Mouse (Mus musculus) myocyte (in vitro differentiated cells): ENCODE results near the gene Il34. TPM values are rescaled to one million over a fixed set of nuclear protein-coding genes. Genes with fewer than 3 reads are reported as not detected.

Experiments
- H3K27me3 ChIP-seq: one replicate; pipeline ENCODE4 v1.6.1; 2011; ENCODE audit not compliant: control insufficient read depth, insufficient read depth, insufficient read length
- H3K36me3 ChIP-seq: one replicate; pipeline ENCODE4 v1.6.1; 2011; ENCODE audit not compliant: control insufficient read depth, insufficient read depth
- H3K4me2 ChIP-seq: one replicate; pipeline ENCODE4 v1.6.1; 2011; ENCODE audit warnings: low read depth, control low read depth
- H3K4me3 ChIP-seq: one replicate; pipeline ENCODE4 v1.5.1; 2011; ENCODE audit warnings: mild to moderate bottlenecking, control low read depth, moderate library complexity
- H3K79me2 ChIP-seq: one replicate; pipeline ENCODE4 v1.6.1; 2011; ENCODE audit not compliant: control insufficient read depth, insufficient read depth
- H3ac ChIP-seq: one replicate; pipeline ENCODE4 v1.6.1; 2011; ENCODE audit not compliant: control insufficient read depth, insufficient read length
- CEBPB ChIP-seq: IDR thresholded peaks from 2 replicates; pipeline ENCODE4 v1.6.1; 2011; ENCODE audit warnings: mild to moderate bottlenecking, moderate library complexity; ENCODE audit not compliant: poor library complexity, insufficient read depth, severe bottlenecking
- E2F4 ChIP-seq: IDR thresholded peaks from one replicate; pipeline ENCODE4 v1.6.1; 2011; ENCODE audit warnings: mild to moderate bottlenecking, control low read depth, moderate library complexity; ENCODE audit not compliant: insufficient read depth
- MAX ChIP-seq: IDR thresholded peaks from one replicate; pipeline ENCODE4 v1.6.1; 2011; ENCODE audit warnings: low read depth, mild to moderate bottlenecking, control low read depth
- MYOD1 ChIP-seq, 3 experiments: IDR thresholded peaks; one replicate each; pipeline ENCODE4 v1.6.1; 2011; ENCODE audit warnings: control low read depth in 2 of 3, low read depth in 2 of 3, mild to moderate bottlenecking in 2 of 3, moderate library complexity in 1 of 3; ENCODE audit not compliant: insufficient read length in 2 of 3, control insufficient read depth in 1 of 3
- MYOG ChIP-seq, 3 experiments: IDR thresholded peaks; one replicate each; pipeline ENCODE4 v1.6.1; 2011; ENCODE audit warnings: control low read depth in 2 of 3, low read depth in 2 of 3, mild to moderate bottlenecking in 2 of 3; ENCODE audit not compliant: insufficient read length in 2 of 3, control insufficient read depth in 1 of 3, insufficient read depth in 1 of 3
- POLR2A ChIP-seq: IDR thresholded peaks from one replicate; pipeline ENCODE4 v1.6.1; 2011; ENCODE audit warnings: low read depth, mild to moderate bottlenecking, control low read depth, moderate library complexity; ENCODE audit not compliant: insufficient read length
- POLR2AphosphoS2 ChIP-seq: IDR thresholded peaks from one replicate; pipeline ENCODE4 v1.6.1; 2011; ENCODE audit warnings: low read depth, control low read depth; ENCODE audit not compliant: insufficient read length
- REST ChIP-seq: IDR thresholded peaks from one replicate; pipeline ENCODE4 v1.6.1; 2011; ENCODE audit warnings: mild to moderate bottlenecking, control low read depth, moderate library complexity; ENCODE audit not compliant: insufficient read depth, insufficient read length
- SRF ChIP-seq: IDR thresholded peaks from one replicate; pipeline ENCODE4 v1.6.1; 2011; ENCODE audit warnings: low read depth; ENCODE audit not compliant: control insufficient read depth, insufficient read length
- TCF12 ChIP-seq: IDR thresholded peaks from one replicate; pipeline ENCODE4 v1.6.1; 2011; ENCODE audit warnings: mild to moderate bottlenecking, control low read depth; ENCODE audit not compliant: poor library complexity, insufficient read depth, severe bottlenecking
- TCF3 ChIP-seq: IDR thresholded peaks from one replicate; pipeline ENCODE4 v1.6.1; 2011; ENCODE audit warnings: low read depth, control low read depth; ENCODE audit not compliant: insufficient read length
- USF1 ChIP-seq: IDR thresholded peaks from one replicate; pipeline ENCODE4 v1.6.1; 2011; ENCODE audit warnings: low read depth, mild to moderate bottlenecking, control low read depth, moderate library complexity
- polyA plus RNA-seq: library from polyadenylated mRNA; unstranded; fragments of >200 nt; fragmentation: generic; extraction: Trizol; gene quantifications from one replicate; pipeline ENCODE4 v1.2.1, GENCODE M21; 2012; ENCODE audit warnings: missing spikeins

Il34 gene
- polyA plus RNA-seq, 1 experiment = 13.4 TPM

- Histone ChIP-seq H3K4me2 (no peak overlapping the region), H3K36me3 (no peaks in the 10 kb centered on the region), H3K27me3 (no peaks in the 10 kb centered on the region), H3ac (no peak overlapping the region), H3K4me3 (no peak overlapping the region), H3K79me2 (no peaks in the 10 kb centered on the region)
- TF ChIP-seq MYOD1 (IDR thresholded peaks at IDR 0.05; ENCODE audit: control insufficient read depth in 1 of 3, insufficient read length in 2 of 3, low read depth in 2 of 3) (no peak), E2F4 (no peak), TCF12 (no peak), USF1 (no peak)
Measured at GRCm38 (mm10) chr8:110764671-110765070, 41.1 kb downstream of the Il34 start.

DNA sequence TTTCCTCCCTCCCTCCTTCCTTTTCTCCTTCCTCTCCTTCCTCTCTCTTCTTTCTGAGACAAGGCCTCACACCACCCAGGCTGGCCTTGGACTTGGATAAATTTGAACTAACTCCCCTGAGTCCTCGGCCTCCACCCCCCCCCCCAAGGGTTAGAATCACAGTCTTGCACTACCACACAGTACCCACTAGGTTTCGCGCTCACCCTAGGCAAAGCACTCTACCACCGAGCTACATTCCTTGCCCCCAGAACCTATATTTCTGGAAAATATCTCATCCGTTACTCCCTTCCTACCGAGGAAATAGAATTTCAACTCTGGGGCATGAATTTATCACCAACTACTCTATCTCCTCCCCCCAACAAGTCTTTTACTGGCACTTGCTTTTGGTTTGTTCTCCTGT lies 43.7 kb downstream of the Il34 start:
- Histone ChIP-seq H3K79me2 (no peaks in the 10 kb centered on the region), H3K4me3 (no peak overlapping the region), H3ac (no peak overlapping the region), H3K4me2 (no peak overlapping the region), H3K27me3 (no peaks in the 10 kb centered on the region), H3K36me3 (no peaks in the 10 kb centered on the region)
- TF ChIP-seq CEBPB (no peak), E2F4 (no peak), TCF3 (no peak), MYOG (IDR thresholded peaks at IDR 0.05; ENCODE audit: control insufficient read depth in 1 of 3, insufficient read depth in 1 of 3, insufficient read length in 2 of 3, low read depth in 2 of 3) (no peak), MYOD1 (IDR thresholded peaks at IDR 0.05; ENCODE audit: control insufficient read depth in 1 of 3, insufficient read length in 2 of 3, low read depth in 2 of 3) (no peak), MAX (no peak), REST (no peak), SRF (no peak), POLR2AphosphoS2 (no peak), TCF12 (no peak), USF1 (no peak), POLR2A (no peak)

GRCm38 (mm10) chr8:110761185-110761584 lies 44.5 kb downstream of the Il34 start:
- Histone ChIP-seq H3K27me3 (no peaks in the 10 kb centered on the region), H3K79me2 (no peaks in the 10 kb centered on the region), H3K4me2 (no peak overlapping the region), H3K36me3 (no peaks in the 10 kb centered on the region), H3ac (no peak overlapping the region), H3K4me3 (no peak overlapping the region)
- TF ChIP-seq CEBPB (no peak), POLR2AphosphoS2 (no peak), MAX (no peak), MYOG (IDR thresholded peaks at IDR 0.05; ENCODE audit: control insufficient read depth in 1 of 3, insufficient read depth in 1 of 3, insufficient read length in 2 of 3, low read depth in 2 of 3) (no peak), USF1 (no peak), TCF3 (no peak), MYOD1 (IDR thresholded peaks at IDR 0.05; ENCODE audit: control insufficient read depth in 1 of 3, insufficient read length in 2 of 3, low read depth in 2 of 3) (no peak), SRF (no peak), REST (no peak), TCF12 (no peak), POLR2A (no peak), E2F4 (no peak)

- Histone ChIP-seq H3K4me2 (no peak overlapping the region), H3K36me3 (no peaks in the 10 kb centered on the region), H3K27me3 (no peaks in the 10 kb centered on the region), H3K79me2 (no peaks in the 10 kb centered on the region), H3K4me3 (no peak overlapping the region), H3ac (no peak overlapping the region)
- no peak for TF ChIP-seq TCF3
- TF ChIP-seq TCF12 = no peak
- no peak for TF ChIP-seq MYOG (IDR thresholded peaks at IDR 0.05; ENCODE audit: control insufficient read depth in 1 of 3, insufficient read depth in 1 of 3, insufficient read length in 2 of 3, low read depth in 2 of 3)
- no peak for TF ChIP-seq SRF
- TF ChIP-seq MAX = no peak
- no peak for TF ChIP-seq USF1
- no peak for TF ChIP-seq MYOD1 (IDR thresholded peaks at IDR 0.05; ENCODE audit: control insufficient read depth in 1 of 3, insufficient read length in 2 of 3, low read depth in 2 of 3)
- TF ChIP-seq CEBPB = no peak
- no peak for TF ChIP-seq POLR2A
Measured at GRCm38 (mm10) chr8:110760280-110760940, 45.3 kb downstream of the Il34 start.

GRCm38 (mm10) chr8:110756196-110756595 lies 49.5 kb downstream of the Il34 start:
- H3K4me3 ChIP-seq = no peak overlapping the region
- no peaks in the 10 kb centered on the region for H3K36me3 ChIP-seq
- TF ChIP-seq MAX (no peak), REST (no peak), TCF3 (no peak), SRF (no peak), USF1 (no peak)
- H3ac ChIP-seq = no peak overlapping the region
- H3K79me2 ChIP-seq = no peaks in the 10 kb centered on the region
- no peak overlapping the region for H3K4me2 ChIP-seq
- H3K27me3 ChIP-seq = no peaks in the 10 kb centered on the region
